ENCODE assay signal across 12 mouse cellular contexts in genomic region chr17:21368018-21368417, GRCm38 (mm10). TPM values are rescaled to one million over a fixed set of nuclear protein-coding genes. Genes with fewer than 3 reads are reported as not detected.
A peak's percentile ranks its signal among the peaks of the same experiment; 100 is the strongest.
DNase-seq lines count a peak whose midpoint lies in the region; TF ChIP-seq lines count a peak whose summit lies in the region.
"Not testable (repeated sequence)": the region's sequence is repeated elsewhere in the genome, so short reads cannot be mapped to it uniquely, and the experiment has no call there.
"Had no signal": no experiment of that assay in that cellular context is flagged by ENCODE, and none has a peak within 500 bp of the region (broad histone marks: within the 10 kb centered on the region; RNA-seq: fewer than 3 reads in every experiment).

No protein-coding gene starts in this region.

- TF ChIP-seq CTCF in ES-Bruce4 (IDR thresholded peaks at IDR 0.05; ENCODE audit: low read depth, low read length) = not testable (repeated sequence)

- not testable (repeated sequence) for TF ChIP-seq POLR2A in ES-Bruce4 (IDR thresholded peaks at IDR 0.05; ENCODE audit: insufficient read depth, low read length)

- not testable (repeated sequence) for H3K9me3 ChIP-seq in ES-Bruce4 (replicated peaks; ENCODE audit: control insufficient read depth, insufficient read depth, low read length, poor library complexity, severe bottlenecking)

- TF ChIP-seq EP300 in ES-Bruce4 (IDR thresholded peaks at IDR 0.05; ENCODE audit: insufficient read depth, low read depth, low read length) = peak; percentile 55; the same call in 1 of the 2 replicates

- DNase-seq in ES-CJ7 (ENCODE audit: low read depth, low spot score) (peak; percentile 68), R1 (ENCODE audit: low read depth, low spot score) (peak; percentile 76), ZHBTc4 (ENCODE audit: low read depth, low spot score) (peak; percentile 66)

- not testable (repeated sequence) for H3K9ac ChIP-seq in ES-Bruce4 (ENCODE audit: low read depth, poor library complexity, severe bottlenecking)

- not testable (repeated sequence) for H3K27ac ChIP-seq in ES-Bruce4 (ENCODE audit: insufficient read depth, low read length)

- H3K4me3 ChIP-seq in ES-Bruce4 (ENCODE audit: low read depth, low read length) = not testable (repeated sequence)

- H3K27me3 ChIP-seq in ES-Bruce4 (ENCODE audit: control insufficient read depth, insufficient read depth, low read length, poor library complexity, severe bottlenecking) = not testable (repeated sequence)

- not testable (repeated sequence) for H3K4me1 ChIP-seq in ES-Bruce4 (ENCODE audit: control insufficient read depth, insufficient read depth, low read length)

- not testable (repeated sequence) for H3K36me3 ChIP-seq in ES-Bruce4 (ENCODE audit: control insufficient read depth, insufficient read depth, low read length, poor library complexity, severe bottlenecking)

RNA-seq across cellular contexts. Expression of gene Zfp677, which starts 15.5 kb away (rescaled TPM):
- 7.7 and 8.4 TPM in 2 replicates for polyA plus RNA-seq in ES-Bruce4 (2011; ENCODE audit: insufficient read depth, insufficient read length, low read depth, missing spikeins)
- polyA plus RNA-seq: adrenal gland, adult 2 months; G1E had no signal

RNA-seq across cellular contexts. Expression of gene Zfp54, which starts 55.0 kb away (rescaled TPM):
- 4.2 and 4.7 TPM in 2 replicates for polyA plus RNA-seq in ES-Bruce4 (2011; ENCODE audit: insufficient read depth, insufficient read length, low read depth, missing spikeins)
- polyA plus RNA-seq: adrenal gland, adult 2 months had no signal

RNA-seq across cellular contexts. Expression of gene Vmn1r237, which starts 56.4 kb away (rescaled TPM):
- not detected in 2 replicates for polyA plus RNA-seq in ES-Bruce4 (2011; ENCODE audit: insufficient read depth, insufficient read length, low read depth, missing spikeins)
- polyA plus RNA-seq: activated CD4-positive, CD25-positive, alpha-beta regulatory T cell, adult 4 months; adrenal gland, adult 2 months; brain, embryonic 14.5 days; C2C12; CD4-positive, CD25-positive, alpha-beta regulatory T cell, adult 4 months; cerebellum, adult 2 months; G1E; Patski had no signal
